Mouse (Mus musculus) lung, adult 2 months (tissue): ENCODE measurements around the gene Tfcp2l1.

ENCODE experiments used
- CTCF ChIP-seq: fragments of 200-500 bp; IDR thresholded peaks from 2 replicates; pipeline ENCODE4 v1.5.1; 2011; ENCODE audit warnings: mild to moderate bottlenecking, low read length, control low read depth; ENCODE audit not compliant: insufficient read depth
- POLR2A ChIP-seq: fragments of 200-500 bp; IDR thresholded peaks from 2 replicates; pipeline ENCODE4 v1.6.1; 2011; ENCODE audit warnings: low read depth, mild to moderate bottlenecking, control low read depth, low read length, borderline replicate concordance; ENCODE audit errors: extremely low read depth

GRCm38 (mm10) chr1:118597475-118598213 lies 30.1 kb upstream of the Tfcp2l1 start:
- TF ChIP-seq POLR2A (no peak), CTCF (no peak)
